Mouse (Mus musculus): ENCODE measurements around the gene Igsf9b. TPM values are rescaled to one million over a fixed set of nuclear protein-coding genes. Genes with fewer than 3 reads are reported as not detected.
A peak's percentile ranks its signal among the peaks of the same experiment; 100 is the strongest.

The Igsf9b gene
- polyA plus RNA-seq, 1 experiment from 2014 or later: 5.2 TPM

DNA sequence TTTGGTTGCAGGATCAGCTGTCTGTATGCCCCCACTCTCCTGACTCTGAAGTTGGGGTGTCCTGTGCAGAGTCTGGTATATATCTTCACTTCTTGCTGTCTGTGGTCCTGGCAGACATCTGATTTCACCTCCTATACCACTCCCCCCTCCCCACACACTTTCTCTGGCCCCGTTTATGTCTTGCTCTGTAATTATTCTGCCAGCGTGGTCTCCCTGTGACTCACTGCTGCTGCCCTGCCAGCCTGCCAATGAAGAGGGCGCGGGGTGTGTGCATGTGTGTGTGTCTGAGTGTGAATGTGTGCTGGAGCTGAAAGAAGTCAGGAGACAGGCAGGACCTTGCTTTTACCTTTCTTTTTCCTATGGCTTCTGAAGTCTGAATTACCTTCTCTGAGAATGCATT lies 11.0 kb downstream of the Igsf9b start:
- no peak overlapping the region for H3K27ac ChIP-seq (ENCODE audit: low read depth, low read length)
- H3K9me3 ChIP-seq (ENCODE audit: control insufficient read depth, low read length): no peaks in the 10 kb centered on the region
- no peak overlapping the region for H3K9ac ChIP-seq (ENCODE audit: low read length)
- H3K4me3 ChIP-seq (ENCODE audit: low read depth, low read length): no peak overlapping the region
- DNase-seq (ENCODE audit: low spot score, missing footprints) (no peak), ATAC-seq (ENCODE audit: low FRiP score) (no peak)
- H3K4me1 ChIP-seq (ENCODE audit: control insufficient read depth, insufficient read depth, low read length): peaks cover 22% of the 10 kb centered on the region
- no peaks in the 10 kb centered on the region for H3K27me3 ChIP-seq (ENCODE audit: control insufficient read depth, insufficient read depth, low read length)
- H3K36me3 ChIP-seq (ENCODE audit: control insufficient read depth, insufficient read depth, low read length): no peaks in the 10 kb centered on the region
- 87% methylated on average over 4 of the region's 4 CpGs for WGBS
- H3K4me2 ChIP-seq: no peak overlapping the region

DNA sequence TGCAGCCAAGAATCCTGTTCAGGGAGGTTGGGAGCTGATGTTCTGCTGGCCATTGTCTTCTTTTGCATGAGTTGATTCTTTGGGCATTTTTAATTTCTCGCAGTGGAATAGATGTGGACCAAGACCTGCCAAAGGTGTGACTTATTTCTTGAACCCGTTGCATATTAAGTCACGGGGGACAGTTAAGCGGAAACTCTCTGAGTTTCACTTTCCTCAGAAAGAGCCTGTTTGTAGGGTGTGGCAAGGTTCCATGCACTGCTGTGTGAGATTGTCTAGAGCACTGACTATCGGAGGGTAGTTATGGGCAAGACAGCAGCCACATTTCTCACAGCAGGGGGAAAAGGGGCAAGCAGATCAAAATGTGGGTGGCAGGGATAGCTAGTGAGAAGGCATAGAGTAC lies 14.4 kb downstream of the Igsf9b start:
- Histone ChIP-seq H3K36me3 (ENCODE audit: control insufficient read depth, insufficient read depth, low read length) (no peaks in the 10 kb centered on the region), H3K9me3 (ENCODE audit: control insufficient read depth, low read length) (no peaks in the 10 kb centered on the region), H3K27ac (ENCODE audit: low read depth, low read length) (no peak overlapping the region), H3K4me3 (ENCODE audit: low read depth, low read length) (no peak overlapping the region), H3K27me3 (ENCODE audit: control insufficient read depth, insufficient read depth, low read length) (no peaks in the 10 kb centered on the region), H3K9ac (ENCODE audit: low read length) (no peak overlapping the region), H3K4me2 (no peak overlapping the region), H3K4me1 (ENCODE audit: control insufficient read depth, insufficient read depth, low read length) (peaks cover 6% of the 10 kb centered on the region)
- ATAC-seq (ENCODE audit: low FRiP score) (no peak), DNase-seq (ENCODE audit: low spot score, missing footprints) (no peak)
- WGBS: 88% methylated on average over 5 of the region's 5 CpGs

DNA sequence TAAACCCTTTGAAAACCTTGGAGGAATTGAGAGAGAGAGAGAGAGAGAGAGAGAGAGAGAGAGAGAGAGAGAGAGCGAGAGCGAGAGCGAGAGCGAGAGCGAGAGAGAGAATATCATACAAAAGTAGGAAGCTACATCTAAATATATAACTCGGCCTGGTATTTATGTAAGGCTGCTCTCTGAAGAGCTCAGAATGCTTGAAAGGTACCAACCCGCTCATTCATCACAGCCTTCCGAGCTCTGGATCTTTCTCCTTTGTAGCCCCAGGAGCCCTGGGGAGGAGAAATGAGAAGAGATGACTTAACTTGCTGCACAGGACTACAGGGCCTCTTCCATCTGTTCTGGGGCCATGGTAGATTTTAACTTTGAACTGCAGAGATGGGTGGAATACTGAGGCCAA lies 22.3 kb downstream of the Igsf9b start:
- H3K4me3 ChIP-seq (ENCODE audit: low read depth, low read length): no peak overlapping the region
- DNase-seq (ENCODE audit: low spot score, missing footprints): no peak
- H3K4me1 ChIP-seq (ENCODE audit: control insufficient read depth, insufficient read depth, low read length): no peaks in the 10 kb centered on the region
- H3K27ac ChIP-seq (ENCODE audit: low read depth, low read length): no peak overlapping the region
- peaks cover 2% of the 10 kb centered on the region; the same call in 1 of the 2 replicates for H3K36me3 ChIP-seq (ENCODE audit: control insufficient read depth, insufficient read depth, low read length)
- H3K27me3 ChIP-seq (ENCODE audit: control insufficient read depth, insufficient read depth, low read length): no peaks in the 10 kb centered on the region
- no peak for ATAC-seq (ENCODE audit: low FRiP score)
- H3K4me2 ChIP-seq: no peak overlapping the region
- no peaks in the 10 kb centered on the region for H3K9me3 ChIP-seq (ENCODE audit: control insufficient read depth, low read length)
- no peak overlapping the region for H3K9ac ChIP-seq (ENCODE audit: low read length)
- WGBS: 94% methylated on average over 8 of the region's 8 CpGs

DNA sequence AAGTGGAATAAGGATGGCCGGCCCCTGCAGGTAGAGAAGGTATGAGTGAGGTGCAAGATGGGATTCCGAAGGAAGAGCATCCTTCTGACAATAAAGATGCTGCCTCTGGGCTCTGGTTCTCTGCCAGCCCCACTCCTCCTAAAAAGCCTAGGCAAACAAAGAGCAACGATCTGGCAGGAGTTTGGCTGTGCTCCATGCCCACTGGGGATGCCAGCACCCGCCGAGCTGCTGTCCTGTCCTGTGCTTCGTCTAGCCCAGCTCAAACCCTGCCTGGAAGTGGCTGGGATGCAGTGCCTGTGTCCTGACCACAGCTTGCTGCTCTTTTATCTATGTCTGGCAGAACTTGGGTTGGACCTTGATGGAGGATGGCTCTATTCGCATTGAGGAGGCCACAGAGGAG lies 23.3 kb downstream of the Igsf9b start:
- WGBS: 89% methylated on average over 7 of the region's 7 CpGs
- peaks cover 2% of the 10 kb centered on the region; the same call in 1 of the 2 replicates for H3K36me3 ChIP-seq (ENCODE audit: control insufficient read depth, insufficient read depth, low read length)

DNA sequence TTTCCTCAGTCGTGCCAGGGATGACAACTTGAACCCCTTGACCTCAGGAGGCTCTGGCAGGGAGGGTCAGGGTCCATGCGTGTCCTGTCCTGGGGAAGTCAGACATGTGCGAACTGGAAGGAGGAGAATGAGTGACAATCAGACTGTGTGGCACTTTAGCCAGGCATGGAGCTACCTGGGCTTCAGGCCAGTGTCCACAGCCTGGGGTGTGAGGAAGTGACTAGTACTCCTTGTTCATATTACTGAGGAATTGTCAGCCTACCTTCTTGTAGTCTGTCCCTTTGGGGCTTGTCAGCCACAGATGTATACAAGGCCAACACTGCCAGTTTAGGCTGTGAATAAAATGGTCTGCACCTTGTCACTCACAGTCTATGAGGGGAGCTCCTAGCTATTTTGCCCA lies 24.4 kb downstream of the Igsf9b start:
- WGBS: 93% methylated on average over 3 of the region's 3 CpGs
- Histone ChIP-seq H3K27me3 (ENCODE audit: control insufficient read depth, insufficient read depth, low read length) (no peaks in the 10 kb centered on the region), H3K27ac (ENCODE audit: low read depth, low read length) (no peak overlapping the region), H3K4me2 (no peak overlapping the region), H3K4me3 (ENCODE audit: low read depth, low read length) (no peak overlapping the region), H3K9me3 (ENCODE audit: control insufficient read depth, low read length) (no peaks in the 10 kb centered on the region), H3K36me3 (ENCODE audit: control insufficient read depth, insufficient read depth, low read length) (peaks cover 2% of the 10 kb centered on the region; the same call in 1 of the 2 replicates), H3K4me1 (ENCODE audit: control insufficient read depth, insufficient read depth, low read length) (no peaks in the 10 kb centered on the region), H3K9ac (ENCODE audit: low read length) (no peak overlapping the region)
- DNase-seq (ENCODE audit: low spot score, missing footprints) (no peak), ATAC-seq (ENCODE audit: low FRiP score) (no peak)

More for the DNA sequence above, 23.3 kb downstream of the Igsf9b start:
- ATAC-seq (ENCODE audit: low FRiP score): no peak
- DNase-seq (ENCODE audit: low spot score, missing footprints): no peak
- no peaks in the 10 kb centered on the region for H3K27me3 ChIP-seq (ENCODE audit: control insufficient read depth, insufficient read depth, low read length)
- no peak overlapping the region for H3K27ac ChIP-seq (ENCODE audit: low read depth, low read length)
- H3K4me1 ChIP-seq (ENCODE audit: control insufficient read depth, insufficient read depth, low read length): no peaks in the 10 kb centered on the region
- H3K9me3 ChIP-seq (ENCODE audit: control insufficient read depth, low read length): no peaks in the 10 kb centered on the region
- H3K4me2 ChIP-seq: no peak overlapping the region
- no peak overlapping the region for H3K4me3 ChIP-seq (ENCODE audit: low read depth, low read length)
- no peak overlapping the region for H3K9ac ChIP-seq (ENCODE audit: low read length)

DNA sequence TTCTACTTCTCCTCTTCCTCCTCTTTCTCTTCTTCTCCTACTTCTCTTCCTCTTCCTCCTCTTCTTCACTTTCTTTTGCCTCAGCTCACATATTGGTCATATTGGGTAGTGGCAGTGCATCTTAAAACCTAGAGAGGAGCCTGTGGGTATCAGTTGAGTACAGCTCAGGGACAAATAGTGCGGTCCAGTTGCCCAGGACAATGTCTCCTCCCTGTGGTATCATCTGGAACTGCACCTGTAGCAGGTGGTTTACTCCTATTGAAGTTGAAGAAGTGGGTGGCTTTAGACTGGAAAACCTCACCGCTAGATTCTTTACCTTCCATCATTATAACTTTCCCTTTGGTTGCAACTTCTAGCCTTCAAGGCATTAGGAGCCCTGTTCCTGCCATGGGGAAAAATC lies 26.9 kb downstream of the Igsf9b start:
- Histone ChIP-seq H3K27me3 (ENCODE audit: control insufficient read depth, insufficient read depth, low read length) (no peaks in the 10 kb centered on the region), H3K36me3 (ENCODE audit: control insufficient read depth, insufficient read depth, low read length) (0 out of 2 replicates have a peak, but pooled peaks cover 2% of the 10 kb centered on the region), H3K27ac (ENCODE audit: low read depth, low read length) (no peak overlapping the region), H3K9ac (ENCODE audit: low read length) (no peak overlapping the region), H3K4me2 (no peak overlapping the region), H3K4me1 (ENCODE audit: control insufficient read depth, insufficient read depth, low read length) (no peaks in the 10 kb centered on the region), H3K9me3 (ENCODE audit: control insufficient read depth, low read length) (no peaks in the 10 kb centered on the region), H3K4me3 (ENCODE audit: low read depth, low read length) (no peak overlapping the region)
- ATAC-seq (ENCODE audit: low FRiP score): peak; percentile 44; the same call in 1 of the 2 replicates
- WGBS: 47% methylated on average over 2 of the region's 2 CpGs
- DNase-seq (ENCODE audit: low spot score, missing footprints): peak; percentile 93

DNA sequence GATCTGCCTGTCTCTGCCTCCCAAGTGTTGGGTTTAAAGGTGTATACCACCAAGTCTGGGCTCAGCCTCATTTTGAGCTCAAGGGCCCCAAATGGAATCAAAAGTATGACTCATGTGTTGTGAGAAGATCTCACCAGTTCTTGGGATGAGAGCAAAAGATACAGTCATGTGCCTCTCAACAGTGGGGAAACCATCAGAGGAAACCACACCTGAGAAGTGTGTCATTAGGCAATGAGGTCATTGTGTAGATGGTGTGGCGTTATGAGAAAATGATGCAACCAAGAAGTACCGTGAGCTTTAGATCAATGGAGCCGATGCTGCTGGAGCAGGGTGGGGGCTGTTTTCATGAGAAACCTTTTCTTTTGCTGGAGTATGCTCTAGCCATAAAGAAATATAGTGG lies 28.6 kb downstream of the Igsf9b start:
- H3K36me3 ChIP-seq (ENCODE audit: control insufficient read depth, insufficient read depth, low read length): 0 out of 2 replicates have a peak, but pooled peaks cover 2% of the 10 kb centered on the region
- H3K9ac ChIP-seq (ENCODE audit: low read length): no peak overlapping the region
- WGBS: 93% methylated on average over 3 of the region's 3 CpGs
- ATAC-seq (ENCODE audit: low FRiP score): no peak
- H3K4me3 ChIP-seq (ENCODE audit: low read depth, low read length): no peak overlapping the region
- no peaks in the 10 kb centered on the region for H3K4me1 ChIP-seq (ENCODE audit: control insufficient read depth, insufficient read depth, low read length)
- no peak for DNase-seq (ENCODE audit: low spot score, missing footprints)
- no peak overlapping the region for H3K27ac ChIP-seq (ENCODE audit: low read depth, low read length)
- H3K9me3 ChIP-seq (ENCODE audit: control insufficient read depth, low read length): no peaks in the 10 kb centered on the region
- H3K4me2 ChIP-seq: no peak overlapping the region
- H3K27me3 ChIP-seq (ENCODE audit: control insufficient read depth, insufficient read depth, low read length): no peaks in the 10 kb centered on the region

DNA sequence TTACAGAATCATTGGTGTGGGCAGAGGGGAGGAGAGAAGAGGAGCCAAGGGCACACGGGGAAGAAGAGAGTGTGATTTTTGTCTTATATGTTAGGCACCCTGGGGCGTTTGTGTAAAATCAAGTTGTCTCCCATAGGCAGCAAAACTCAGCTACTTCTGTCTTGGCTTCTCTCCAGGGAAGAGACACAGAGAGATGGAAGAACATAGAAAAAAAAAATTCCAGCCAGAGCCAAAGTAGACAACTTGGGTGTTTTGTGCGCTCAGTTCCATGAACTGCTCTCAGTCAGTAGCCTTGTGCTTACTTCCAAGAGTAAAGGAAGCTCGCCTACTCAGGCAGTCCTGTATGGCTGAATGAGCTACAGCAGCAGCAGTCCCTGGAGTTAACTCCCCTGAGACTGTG lies 31.4 kb downstream of the Igsf9b start:
- Histone ChIP-seq H3K9ac (ENCODE audit: low read length) (no peak overlapping the region), H3K27me3 (ENCODE audit: control insufficient read depth, insufficient read depth, low read length) (no peaks in the 10 kb centered on the region), H3K27ac (ENCODE audit: low read depth, low read length) (no peak overlapping the region), H3K4me1 (ENCODE audit: control insufficient read depth, insufficient read depth, low read length) (no peaks in the 10 kb centered on the region), H3K4me2 (no peak overlapping the region), H3K4me3 (ENCODE audit: low read depth, low read length) (no peak overlapping the region), H3K36me3 (ENCODE audit: control insufficient read depth, insufficient read depth, low read length) (peaks cover 4% of the 10 kb centered on the region; the same call in 1 of the 2 replicates), H3K9me3 (ENCODE audit: control insufficient read depth, low read length) (no peaks in the 10 kb centered on the region)
- 91% methylated on average over 4 of the region's 4 CpGs for WGBS
- ATAC-seq (ENCODE audit: low FRiP score) (no peak), DNase-seq (ENCODE audit: low spot score, missing footprints) (no peak)

DNA sequence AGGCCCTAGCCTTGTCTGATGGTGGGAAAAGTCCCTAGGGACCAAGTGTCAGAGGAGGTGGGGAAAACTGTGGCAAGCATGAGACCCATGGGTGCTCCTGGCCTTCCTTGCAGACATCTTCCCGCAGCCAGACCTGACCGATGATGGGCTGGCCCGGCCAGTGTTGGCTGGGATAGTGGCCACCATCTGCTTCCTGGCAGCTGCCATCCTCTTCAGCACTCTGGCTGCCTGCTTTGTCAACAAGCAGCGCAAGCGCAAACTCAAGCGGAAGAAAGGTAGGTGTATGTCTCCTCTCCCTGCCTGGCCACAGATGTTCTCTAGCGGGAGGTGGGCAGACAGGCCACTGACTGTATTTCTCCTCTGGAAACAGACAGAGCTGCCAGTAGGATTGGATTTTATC lies 32.5 kb downstream of the Igsf9b start:
- Histone ChIP-seq H3K36me3 (ENCODE audit: control insufficient read depth, insufficient read depth, low read length) (peaks cover 4% of the 10 kb centered on the region; the same call in 1 of the 2 replicates), H3K27ac (ENCODE audit: low read depth, low read length) (no peak overlapping the region), H3K9me3 (ENCODE audit: control insufficient read depth, low read length) (no peaks in the 10 kb centered on the region), H3K27me3 (ENCODE audit: control insufficient read depth, insufficient read depth, low read length) (no peaks in the 10 kb centered on the region), H3K4me1 (ENCODE audit: control insufficient read depth, insufficient read depth, low read length) (no peaks in the 10 kb centered on the region), H3K4me3 (ENCODE audit: low read depth, low read length) (no peak overlapping the region), H3K9ac (ENCODE audit: low read length) (no peak overlapping the region), H3K4me2 (no peak overlapping the region)
- ATAC-seq (ENCODE audit: low FRiP score) (no peak), DNase-seq (ENCODE audit: low spot score, missing footprints) (no peak)
- 97% methylated on average over 7 of the region's 7 CpGs for WGBS
